Mouse (Mus musculus) neutrophil, adult 65 days (primary cell): ENCODE measurements around the gene Sox6. TPM values are rescaled to one million over a fixed set of nuclear protein-coding genes. Genes with fewer than 3 reads are reported as not detected.

Source experiments
- total RNA-seq: library from RNA; stranded (reverse); gene quantifications from 2 replicates; pipeline ENCODE4 v1.2.4, GENCODE M21; 2023

Gene Sox6
- total RNA-seq: 2.0 and 4.8 TPM in 2 replicates

DNA sequence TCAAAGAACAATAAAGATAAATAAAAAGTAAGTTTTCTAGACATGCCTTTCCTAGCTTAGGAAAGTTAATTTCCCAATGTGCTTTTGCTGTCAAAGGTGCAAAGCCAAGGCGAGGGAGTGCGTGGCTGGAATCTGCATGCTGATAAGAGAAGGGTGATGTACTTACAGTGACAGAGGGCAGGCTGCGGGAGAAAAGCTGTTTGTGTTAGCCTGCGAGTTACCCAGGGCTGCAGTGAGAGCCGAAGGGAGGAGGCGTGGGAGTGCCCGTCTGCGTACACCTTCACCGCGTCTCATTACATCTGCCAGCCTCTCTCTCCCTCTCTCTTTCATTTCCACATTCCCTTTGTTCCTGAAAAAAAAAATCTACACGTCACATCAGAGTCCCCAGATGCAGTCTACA is at the start of gene Sox6:
TSS of gene Sox6 (minus strand) at position 286 of the 400 bp plus-strand sequence.

DNA sequence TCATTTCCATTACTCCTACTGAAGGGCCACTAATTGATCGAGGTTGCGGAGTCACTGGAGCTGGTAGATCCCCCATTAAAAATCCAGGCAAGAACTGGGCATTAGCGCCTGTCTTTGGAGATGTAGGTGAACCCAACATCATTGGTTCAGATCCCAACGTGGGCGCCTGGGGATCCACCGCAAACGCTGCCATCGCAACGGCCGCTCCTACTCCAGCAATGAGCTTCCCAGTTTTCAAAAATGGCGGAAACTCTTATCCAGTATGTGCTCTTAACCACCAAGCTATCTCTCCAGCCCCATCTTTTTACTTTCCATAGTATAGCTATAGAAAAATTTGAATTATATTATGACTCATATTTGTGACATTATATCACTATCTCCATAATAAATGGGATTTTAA is 45.8 kb upstream of the Sox6 start, which contains the start of gene Gm4353:
TSS of gene Gm4353 (minus strand) at position 270 of the 400 bp plus-strand sequence.

DNA sequence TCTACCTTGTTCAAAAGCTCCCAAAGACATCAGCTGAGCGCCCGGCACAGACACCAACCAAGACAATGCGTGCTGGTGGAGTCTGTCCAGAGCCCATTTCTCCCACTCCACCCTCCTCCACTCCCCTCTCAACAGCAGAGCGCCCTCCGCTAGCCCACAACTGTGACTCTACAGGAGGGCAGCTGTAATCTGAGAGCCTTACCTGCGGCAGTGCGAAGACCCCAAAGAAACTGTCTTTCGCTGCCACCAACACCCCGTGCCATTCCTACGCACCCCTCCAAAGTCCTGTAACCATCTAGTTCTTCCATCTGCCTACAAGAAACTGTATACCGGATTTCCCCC is 571 bp upstream of the Sox6 start, which contains the start of gene 1110004F10Rik:
TSS of gene 1110004F10Rik (plus strand) at position 202 of the 342 bp plus-strand sequence.

Other genes with a start within 250 kb of the Sox6 start
- 24.9 and 29.5 TPM in 2 replicates for gene 1110004F10Rik, start 601 bp upstream of the Sox6 start, total RNA-seq
- not detected in 2 replicates for gene Gm4353, start 45.8 kb upstream of the Sox6 start, total RNA-seq